Mouse (Mus musculus) right cerebral cortex, postnatal 14 days (tissue): ENCODE data around the gene Gm29609.
A peak's percentile ranks its signal among the peaks of the same experiment; 100 is the strongest.

Source experiments
- DNase-seq: peaks from one replicate; pipeline ENCODE4 v3.0.0; 2022

Gene Gm29609

GRCm38 (mm10) chr5:31138241-31138967, 41.3 kb downstream of the Gm29609 start, which contains the start of gene Ucn:
Gene Ucn (minus strand): TSS chr5:31138829.
- peak; percentile 19 for DNase-seq

- no peak for DNase-seq
These were observed 42.1 kb downstream of the Gm29609 start for GRCm38 (mm10) chr5:31137658-31138057.

GRCm38 (mm10) chr5:31136730-31137424, 42.8 kb downstream of the Gm29609 start:
- no peak for DNase-seq

- no peak for DNase-seq
These were observed 53.7 kb downstream of the Gm29609 start for GRCm38 (mm10) chr5:31126050-31126449.

- DNase-seq = no peak
These were observed 56.2 kb downstream of the Gm29609 start for GRCm38 (mm10) chr5:31123481-31123880.

- no peak for DNase-seq
These were observed 58.6 kb downstream of the Gm29609 start for GRCm38 (mm10) chr5:31121111-31121510.

- DNase-seq = no peak
These were observed 62.8 kb downstream of the Gm29609 start for GRCm38 (mm10) chr5:31116912-31117311.

- DNase-seq = no peak
These were observed 63.4 kb downstream of the Gm29609 start, which contains the start of gene Trim54 for GRCm38 (mm10) chr5:31116354-31116753. Gene Trim54 (plus strand): TSS chr5:31116712.

GRCm38 (mm10) chr5:31110781-31111180, 68.9 kb downstream of the Gm29609 start:
- no peak for DNase-seq

GRCm38 (mm10) chr5:31108000-31108490, 71.7 kb downstream of the Gm29609 start, which contains the start of gene Slc30a3:
Gene Slc30a3 (minus strand): TSS chr5:31108237.
- DNase-seq = no peak

GRCm38 (mm10) chr5:31105814-31106335, 73.8 kb downstream of the Gm29609 start, which contains the start of gene Dnajc5g:
Gene Dnajc5g (plus strand): TSS chr5:31106285.
- DNase-seq = no peak

GRCm38 (mm10) chr5:31095711-31096480, 83.8 kb downstream of the Gm29609 start:
- no peak for DNase-seq

GRCm38 (mm10) chr5:31094799-31095691, 84.7 kb downstream of the Gm29609 start:
- DNase-seq = peak; percentile 59
